Mouse (Mus musculus) kidney, embryonic 15.5 days (tissue): Measurements from ENCODE around the gene Wsb1. TPM values are rescaled to one million over a fixed set of nuclear protein-coding genes. Genes with fewer than 3 reads are reported as not detected.
"Not testable (repeated sequence)": the region's sequence is repeated elsewhere in the genome, so short reads cannot be mapped to it uniquely, and the experiment has no call there.

Experiments used
- ATAC-seq: fragments of 200-750 bp; cut with Nextera tagmentation; replicated peaks from 2 replicates; pipeline ENCODE4 v1.8.0; 2017; ENCODE audit warnings: moderate TSS enrichment; ENCODE audit not compliant: low FRiP score
- H3K27ac ChIP-seq: fragments of 300-500 bp; sonication (generic); 2 replicates; pipeline ENCODE4 v1.5.1; 2015; ENCODE audit warnings: mild to moderate bottlenecking, inconsistent platforms
- H3K27me3 ChIP-seq: fragments of 300-500 bp; sonication (generic); 2 replicates; pipeline ENCODE4 v1.6.1; 2015; ENCODE audit warnings: inconsistent platforms
- H3K36me3 ChIP-seq: fragments of 300-500 bp; sonication (generic); 2 replicates; pipeline ENCODE4 v1.6.1; 2015; ENCODE audit warnings: inconsistent platforms
- H3K4me1 ChIP-seq: fragments of 300-500 bp; sonication (generic); 2 replicates; pipeline ENCODE4 v1.6.1; 2015; ENCODE audit warnings: inconsistent platforms
- H3K4me2 ChIP-seq: fragments of 300-500 bp; sonication (generic); 2 replicates; pipeline ENCODE4 v1.6.1; 2015; ENCODE audit warnings: moderate library complexity, mild to moderate bottlenecking, inconsistent platforms
- H3K4me3 ChIP-seq: fragments of 300-500 bp; sonication (generic); replicated peaks from 2 replicates; pipeline ENCODE4 v1.5.1; 2015; ENCODE audit warnings: mild to moderate bottlenecking, inconsistent platforms
- H3K9ac ChIP-seq: fragments of 300-500 bp; sonication (generic); 2 replicates; pipeline ENCODE4 v1.6.1; 2015; ENCODE audit warnings: mild to moderate bottlenecking, inconsistent platforms
- H3K9me3 ChIP-seq: fragments of 300-500 bp; sonication (generic); replicated peaks from 2 replicates; pipeline ENCODE4 v1.6.1; 2016; ENCODE audit warnings: inconsistent platforms
- WGBS: fragments of 180-500 bp; shearing (Covaris S2); methylation state at CpG from one replicate; pipeline ENCODE4 v1.1.7; 2015; ENCODE audit warnings: mixed read lengths; 5-methylcytosine and 5-hydroxymethylcytosine counted together
- polyA plus RNA-seq: library from polyadenylated mRNA; unstranded; fragments of >200 nt; fragmentation: Nextera tagmentation; extraction: Ambion mirVana; gene quantifications from 2 replicates; pipeline ENCODE4 v1.2.1, GENCODE M21; 2015

Wsb1 gene
- polyA plus RNA-seq, 1 experiment from 2014 or later = 316 TPM

DNA sequence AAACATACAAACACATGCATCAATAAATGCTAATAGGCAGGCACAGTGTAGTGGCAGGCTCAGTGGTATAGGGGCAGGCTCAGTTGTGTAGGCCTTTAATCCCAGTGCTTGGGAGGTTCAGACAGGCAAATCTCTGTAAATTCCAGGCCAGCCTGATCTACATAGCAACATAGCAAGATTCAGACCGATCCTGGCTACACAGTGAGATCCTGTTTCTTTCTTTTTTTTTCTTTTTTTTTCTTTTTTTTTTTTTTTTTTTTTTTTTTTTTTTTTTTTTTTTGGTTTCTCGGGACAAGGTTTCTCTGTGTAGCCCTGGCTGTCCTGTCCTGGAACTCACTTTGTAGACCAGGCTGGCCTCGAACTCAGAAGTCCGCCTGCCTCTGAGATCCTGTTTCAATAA is 5.7 kb upstream of the Wsb1 start:
- H3K4me2 ChIP-seq, H3K4me3 ChIP-seq, H3K4me1 ChIP-seq, H3K27me3 ChIP-seq, H3K27ac ChIP-seq, H3K9ac ChIP-seq, ATAC-seq, H3K36me3 ChIP-seq, H3K9me3 ChIP-seq: not testable (repeated sequence)
- 88% methylated on average over 4 of the region's 4 CpGs for WGBS

DNA sequence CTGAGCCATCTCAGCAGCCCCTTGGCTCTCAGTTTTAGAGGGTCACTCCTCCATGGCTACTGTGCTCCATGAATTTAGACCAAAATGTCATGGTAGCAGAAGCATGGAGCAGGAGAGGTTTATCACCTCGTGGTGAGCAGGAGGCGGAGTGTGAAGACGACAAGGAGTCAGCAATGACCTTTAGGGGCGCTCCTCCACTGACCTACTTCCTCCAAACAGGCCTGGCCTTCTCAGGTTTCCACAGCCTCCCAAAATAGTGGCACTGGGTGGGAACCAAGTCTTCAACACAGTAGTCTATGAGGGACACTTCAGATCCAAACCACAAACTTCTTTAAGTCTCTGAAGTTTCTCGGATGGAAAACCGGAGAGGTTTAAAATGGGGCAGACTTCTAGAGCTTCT is 4.3 kb upstream of the Wsb1 start:
- H3K4me2 ChIP-seq = no peak overlapping the region
- H3K9ac ChIP-seq = no peak overlapping the region
- H3K27me3 ChIP-seq = no peaks in the 10 kb centered on the region
- peaks cover 5% of the 10 kb centered on the region for H3K4me1 ChIP-seq
- no peak overlapping the region for H3K4me3 ChIP-seq
- H3K27ac ChIP-seq = no peak overlapping the region
- no peaks in the 10 kb centered on the region for H3K36me3 ChIP-seq
- no peaks in the 10 kb centered on the region for H3K9me3 ChIP-seq
- 39% methylated on average over 6 of the region's 6 CpGs for WGBS
- no peak for ATAC-seq

DNA sequence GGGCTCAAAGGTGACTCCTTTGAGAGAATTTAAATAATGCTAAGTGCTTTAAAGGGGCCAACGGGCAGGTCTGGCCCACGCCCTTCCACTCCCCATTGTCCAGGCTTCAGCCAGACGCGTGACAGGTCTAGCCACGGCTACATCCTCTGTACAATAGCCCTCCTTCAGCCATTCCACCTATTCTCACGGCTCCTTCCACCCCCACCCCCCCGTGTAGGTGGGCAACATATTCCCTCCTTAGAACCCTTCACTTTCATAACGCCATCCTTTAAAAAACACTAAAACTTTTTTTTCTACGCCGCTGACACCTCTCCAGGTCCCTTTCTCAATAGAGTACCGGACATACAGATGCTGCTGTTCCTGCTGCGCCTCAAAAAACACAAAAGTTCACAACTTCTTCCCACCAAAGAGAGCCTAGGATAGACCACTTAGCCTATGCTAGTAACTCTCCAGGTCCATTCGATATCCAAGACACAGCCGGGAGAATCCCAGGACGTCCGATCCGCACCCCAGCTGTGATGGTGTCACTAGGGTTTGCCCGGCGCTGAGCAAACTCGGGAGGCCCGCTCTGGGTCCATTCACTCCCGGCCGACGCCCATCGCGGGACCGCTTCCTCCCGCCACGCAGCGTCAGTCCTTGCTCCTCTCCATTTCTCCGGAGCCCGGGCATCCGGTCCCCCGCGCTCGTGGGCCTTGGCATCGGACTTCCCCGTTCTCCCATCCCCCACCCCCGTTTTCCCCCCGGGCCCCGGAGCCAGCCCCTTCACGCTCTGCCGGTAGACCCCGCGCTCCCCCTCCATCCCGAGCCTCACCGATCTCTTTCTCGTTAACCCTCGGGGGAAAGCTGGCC is 705 bp downstream of the Wsb1 start:
- Histone ChIP-seq H3K36me3 (peaks cover 26% of the 10 kb centered on the region), H3K9ac (peak overlapping the region; percentile 94), H3K27ac (peak overlapping the region; percentile 98), H3K4me1 (peaks cover 24% of the 10 kb centered on the region), H3K4me2 (peak overlapping the region; percentile 75), H3K4me3 (peak overlapping the region; percentile 97), H3K27me3 (no peaks in the 10 kb centered on the region), H3K9me3 (no peaks in the 10 kb centered on the region)
- ATAC-seq = peak; percentile 67
- 1% methylated on average over 49 of the region's 49 CpGs for WGBS

DNA sequence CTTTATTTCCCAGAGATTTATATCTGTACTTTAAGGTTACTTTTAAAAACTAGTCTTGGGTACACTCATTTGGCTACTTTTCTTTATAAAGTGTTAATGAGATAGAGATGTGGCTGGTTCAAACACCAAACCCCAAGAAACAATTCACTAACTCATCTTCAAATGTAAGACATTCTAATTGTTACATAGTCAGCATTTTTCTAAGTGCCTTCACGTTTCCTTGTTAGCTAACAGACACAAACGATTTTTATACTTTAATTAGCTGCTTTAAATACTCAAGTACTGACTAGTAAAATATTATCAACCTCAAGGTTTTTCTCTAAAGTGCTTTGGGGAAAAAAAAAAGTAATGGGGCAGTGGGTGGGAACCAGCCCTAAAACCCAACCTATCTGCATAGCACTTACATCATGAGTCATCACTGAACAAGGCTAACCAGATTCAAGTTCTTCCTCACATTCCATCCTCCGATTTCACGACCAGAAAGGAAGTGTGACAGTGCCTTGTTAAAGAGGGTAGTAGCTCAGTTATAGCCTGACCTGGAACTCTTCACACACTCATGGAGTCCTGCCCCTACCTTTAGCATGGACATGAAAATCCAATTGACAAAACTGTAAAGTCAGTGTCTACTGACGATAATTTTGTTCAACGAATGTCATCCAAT is 1.5 kb downstream of the Wsb1 start:
- ATAC-seq = no peak
- Histone ChIP-seq H3K9ac (peak overlapping the region; percentile 94), H3K9me3 (no peaks in the 10 kb centered on the region)

DNA sequence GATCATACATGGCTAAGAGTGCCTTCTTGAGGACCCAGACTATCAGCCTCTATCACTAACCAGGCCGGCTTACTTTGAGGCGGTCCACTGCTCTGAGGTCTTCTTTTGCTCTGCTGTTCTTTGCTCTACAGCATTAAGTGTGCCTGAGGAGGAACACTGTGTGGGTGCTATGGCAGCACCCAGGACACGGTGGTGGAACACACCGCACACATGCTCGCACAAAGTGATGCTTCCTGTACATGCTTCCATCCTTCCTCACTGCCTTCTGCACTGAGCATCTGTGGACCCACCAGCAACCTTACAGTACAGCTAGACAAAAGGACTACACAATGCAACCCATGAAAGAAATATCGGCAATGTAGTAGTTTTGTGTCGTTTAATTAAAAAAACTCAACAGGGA is 15.4 kb downstream of the Wsb1 start:
- Histone ChIP-seq H3K4me1 (peaks cover 13% of the 10 kb centered on the region), H3K27me3 (no peaks in the 10 kb centered on the region), H3K27ac (peak overlapping the region; percentile 70), H3K36me3 (peaks cover 63% of the 10 kb centered on the region), H3K4me2 (no peak overlapping the region), H3K9ac (no peak overlapping the region), H3K9me3 (0 out of 2 replicates have a peak, but pooled peaks cover 6% of the 10 kb centered on the region), H3K4me3 (no peak overlapping the region)
- no peak for ATAC-seq
- WGBS = 94% methylated on average over 7 of the region's 7 CpGs

More for the DNA sequence above, 1.5 kb downstream of the Wsb1 start:
- Histone ChIP-seq H3K36me3 (peaks cover 32% of the 10 kb centered on the region), H3K4me1 (peaks cover 24% of the 10 kb centered on the region), H3K27me3 (no peaks in the 10 kb centered on the region), H3K27ac (peak overlapping the region; percentile 98), H3K4me2 (peak overlapping the region; percentile 75), H3K4me3 (peak overlapping the region; percentile 97)
- WGBS = 6% methylated on average over 6 of the region's 6 CpGs

DNA sequence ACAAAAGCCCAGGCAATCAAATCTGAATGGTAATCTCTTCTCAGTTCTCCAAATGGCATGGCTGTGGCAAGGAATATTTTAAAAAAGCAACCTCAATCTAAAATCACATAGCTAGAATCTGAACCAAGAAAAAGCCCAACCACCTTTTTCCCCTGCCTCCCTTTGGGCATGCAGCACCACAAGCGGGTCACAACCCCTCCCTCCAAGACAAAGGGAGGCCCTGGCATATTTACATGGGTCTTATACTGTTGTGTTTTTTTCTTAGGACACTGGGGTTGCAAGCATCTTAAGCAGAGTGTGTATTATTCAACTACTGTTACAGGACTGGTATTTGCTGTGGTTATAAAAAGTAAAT is 16.1 kb downstream of the Wsb1 start:
- WGBS = 9% methylated on average over 1 of the region's 1 CpGs
- Histone ChIP-seq H3K4me3 (no peak overlapping the region), H3K36me3 (peaks cover 59% of the 10 kb centered on the region)

DNA sequence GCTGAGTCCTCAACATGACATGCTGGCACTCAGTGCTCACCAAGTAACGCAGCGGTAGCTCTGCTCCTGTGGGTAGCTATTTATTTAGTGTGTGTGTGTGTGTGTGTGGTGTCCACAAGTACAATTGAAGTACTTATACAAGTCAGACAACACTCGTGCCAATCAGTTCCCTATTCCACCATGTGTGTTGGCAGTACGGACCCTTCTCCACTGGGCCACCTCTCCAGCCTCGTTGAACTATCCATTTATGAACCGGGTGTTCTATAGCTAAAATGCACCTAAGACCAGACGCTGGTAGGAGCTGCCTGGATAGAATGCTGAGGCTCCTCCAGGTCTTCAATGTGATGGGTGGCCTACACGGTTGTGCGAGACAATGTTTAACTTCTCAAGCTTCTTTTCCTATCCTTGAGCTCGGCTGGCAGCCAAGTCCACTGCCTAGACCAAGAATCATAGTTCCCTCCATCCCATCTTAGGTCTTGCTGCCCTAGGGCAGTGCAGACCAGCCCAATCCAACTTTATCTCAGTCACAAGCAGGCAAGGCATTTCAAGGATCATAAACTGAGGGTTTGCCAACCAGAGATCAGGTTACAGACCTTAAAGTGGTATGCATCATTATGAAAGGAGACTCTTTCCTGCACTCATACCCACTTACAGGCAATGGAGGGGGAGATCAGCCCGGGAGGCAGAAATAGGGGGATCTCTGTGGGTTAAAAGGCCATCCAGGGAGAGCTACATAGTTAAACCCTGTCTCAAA is 16.6 kb downstream of the Wsb1 start:
- Histone ChIP-seq H3K36me3 (peaks cover 53% of the 10 kb centered on the region), H3K9ac (no peak overlapping the region), H3K4me1 (peaks cover 13% of the 10 kb centered on the region), H3K4me2 (no peak overlapping the region), H3K4me3 (no peak overlapping the region), H3K27ac (peak overlapping the region; percentile 92), H3K9me3 (0 out of 2 replicates have a peak, but pooled peaks cover 6% of the 10 kb centered on the region), H3K27me3 (no peaks in the 10 kb centered on the region)
- peak; percentile 95 for ATAC-seq
- 80% methylated on average over 11 of the region's 11 CpGs for WGBS

More for the DNA sequence above, 16.1 kb downstream of the Wsb1 start:
- H3K9ac ChIP-seq = no peak overlapping the region
- 0 out of 2 replicates have a peak, but pooled peaks cover 6% of the 10 kb centered on the region for H3K9me3 ChIP-seq
- H3K4me1 ChIP-seq = peaks cover 13% of the 10 kb centered on the region
- ATAC-seq = peak; percentile 64
- H3K4me2 ChIP-seq = no peak overlapping the region
- H3K27ac ChIP-seq = peak overlapping the region; percentile 92
- H3K27me3 ChIP-seq = no peaks in the 10 kb centered on the region

DNA sequence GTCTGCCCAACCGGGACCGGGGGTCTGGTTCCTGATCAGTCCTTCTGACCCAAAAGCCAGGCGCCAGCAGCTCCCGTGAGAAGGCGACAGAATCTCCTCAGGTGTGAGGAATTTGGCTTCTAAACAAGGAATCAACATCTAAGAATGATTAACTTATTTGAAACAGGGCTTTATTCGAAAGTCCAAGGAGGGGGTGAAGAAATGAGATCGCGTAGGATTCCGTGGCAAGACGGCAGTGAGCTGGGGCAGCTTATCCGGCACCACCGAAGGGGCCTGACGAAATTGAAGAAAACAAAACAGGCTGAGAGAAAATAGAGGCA is 24.3 kb downstream of the Wsb1 start:
- 0 out of 2 replicates have a peak overlapping the region, but pooled peaks have one; percentile 22 for H3K4me2 ChIP-seq

DNA sequence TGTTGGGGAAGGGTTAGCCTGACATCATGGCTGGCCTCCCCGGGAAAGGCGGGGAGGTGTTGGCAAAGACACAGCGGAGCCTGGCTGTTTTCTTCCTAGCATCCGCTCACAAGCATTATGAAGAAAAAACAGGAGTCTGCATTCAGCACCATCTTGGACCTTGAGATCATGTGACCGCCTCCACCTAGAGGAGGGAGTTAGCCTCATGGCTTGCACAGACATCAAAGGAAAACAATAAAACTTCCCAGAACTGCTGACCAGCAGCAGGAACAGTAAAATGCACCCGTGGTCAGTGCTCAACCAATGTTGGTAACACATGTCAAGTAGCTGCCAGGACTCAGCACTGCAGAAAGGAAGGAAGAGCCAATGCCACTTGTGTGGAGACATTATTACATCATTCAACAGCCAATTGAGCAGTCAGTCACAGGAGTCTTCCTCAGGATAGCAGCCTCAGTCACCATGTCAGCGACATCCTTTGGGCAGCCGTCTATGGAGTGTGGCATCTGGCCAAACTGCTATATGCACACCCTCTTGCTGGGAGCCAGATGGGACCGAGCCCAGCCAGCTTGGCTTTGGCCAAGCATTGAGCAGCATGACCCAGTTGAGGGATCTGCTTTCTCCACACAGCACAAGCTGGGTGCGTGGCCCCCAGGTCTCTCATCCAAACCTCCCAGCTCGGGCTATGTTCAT is 24.8 kb downstream of the Wsb1 start:
- Histone ChIP-seq H3K4me3 (no peak overlapping the region), H3K4me2 (0 out of 2 replicates have a peak overlapping the region, but pooled peaks have one; percentile 22), H3K9me3 (no peaks in the 10 kb centered on the region), H3K4me1 (peaks cover 42% of the 10 kb centered on the region), H3K27me3 (no peaks in the 10 kb centered on the region), H3K27ac (peak overlapping the region; percentile 91), H3K36me3 (no peaks in the 10 kb centered on the region), H3K9ac (no peak overlapping the region)
- peak; percentile 70 for ATAC-seq
- 39% methylated on average over 11 of the region's 11 CpGs for WGBS

More for the DNA sequence above, 24.3 kb downstream of the Wsb1 start:
- Histone ChIP-seq H3K9me3 (no peaks in the 10 kb centered on the region), H3K4me1 (peaks cover 37% of the 10 kb centered on the region), H3K27me3 (no peaks in the 10 kb centered on the region), H3K27ac (peak overlapping the region; percentile 91), H3K9ac (no peak overlapping the region), H3K4me3 (no peak overlapping the region), H3K36me3 (no peaks in the 10 kb centered on the region)
- ATAC-seq = no peak; the same call in 1 of the 2 replicates
- 65% methylated on average over 13 of the region's 13 CpGs for WGBS

DNA sequence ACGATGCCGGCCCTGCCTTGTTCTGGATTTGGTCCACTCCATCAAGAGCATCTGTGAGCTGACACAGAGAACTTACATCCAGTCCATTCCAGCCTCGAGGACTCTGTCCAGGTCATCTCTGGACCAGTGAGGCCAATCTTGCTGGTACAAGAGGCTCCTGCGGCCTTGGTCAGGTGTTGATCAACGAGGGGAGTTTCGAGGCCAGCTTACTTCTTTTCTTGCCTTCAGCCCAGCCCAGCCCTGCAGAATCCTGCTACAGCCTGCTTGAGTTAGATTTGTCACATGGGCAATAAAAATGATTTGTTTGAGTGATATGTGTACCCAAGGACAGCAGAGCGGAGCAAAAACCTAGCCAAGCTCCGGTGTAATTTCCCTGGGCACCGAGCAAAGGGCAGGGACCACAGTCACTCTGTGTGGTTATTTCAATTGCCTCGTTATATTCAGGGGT is 25.4 kb downstream of the Wsb1 start:
- H3K9me3 ChIP-seq = no peaks in the 10 kb centered on the region
- H3K36me3 ChIP-seq = no peaks in the 10 kb centered on the region
- WGBS = 22% methylated on average over 10 of the region's 10 CpGs
- no peak overlapping the region for H3K4me2 ChIP-seq
- H3K4me3 ChIP-seq = no peak overlapping the region
- H3K27me3 ChIP-seq = no peaks in the 10 kb centered on the region
- peaks cover 47% of the 10 kb centered on the region for H3K4me1 ChIP-seq
- H3K9ac ChIP-seq = no peak overlapping the region
- ATAC-seq = peak; percentile 65
- peak overlapping the region; percentile 91 for H3K27ac ChIP-seq

DNA sequence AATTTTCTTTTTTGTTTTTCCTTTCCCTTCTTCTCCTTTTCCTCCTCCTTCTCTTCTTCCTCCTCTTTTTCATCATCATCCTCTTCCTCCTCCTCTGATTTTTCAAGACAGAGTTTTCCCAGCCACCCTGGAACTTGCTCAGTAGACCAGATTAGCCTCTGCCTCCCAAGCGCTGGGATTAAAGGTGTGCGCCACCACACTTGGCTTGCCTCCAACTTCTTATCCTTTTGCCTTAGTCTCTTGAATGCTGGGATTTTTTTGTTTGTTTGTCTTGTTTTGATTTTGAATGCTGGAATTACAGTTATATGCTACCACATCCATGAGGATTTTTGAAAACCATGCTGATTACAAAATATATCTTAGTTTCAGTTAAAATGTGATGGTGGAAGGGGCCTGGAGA is 26.4 kb downstream of the Wsb1 start:
- Histone ChIP-seq H3K9me3 (no peaks in the 10 kb centered on the region), H3K4me3 (no peak overlapping the region), H3K27me3 (no peaks in the 10 kb centered on the region), H3K9ac (no peak overlapping the region), H3K4me2 (no peak overlapping the region), H3K27ac (peak overlapping the region; percentile 91; the same call in 1 of the 2 replicates), H3K4me1 (peaks cover 48% of the 10 kb centered on the region), H3K36me3 (no peaks in the 10 kb centered on the region)
- WGBS = 77% methylated on average over 2 of the region's 2 CpGs
- no peak for ATAC-seq
